Mouse (Mus musculus) midbrain, embryonic 14.5 days (tissue): ENCODE measurements around the gene Nyx. TPM values are rescaled to one million over a fixed set of nuclear protein-coding genes. Genes with fewer than 3 reads are reported as not detected.
A peak's percentile ranks its signal among the peaks of the same experiment; 100 is the strongest.

Experiments
- ATAC-seq: fragments of 200-750 bp; cut with Nextera tagmentation; 2 replicates; pipeline ENCODE4 v1.8.0; 2017; ENCODE audit warnings: moderate number of reproducible peaks, moderate library complexity; ENCODE audit not compliant: low FRiP score, low TSS enrichment
- DNase-seq: peaks from one replicate; pipeline ENCODE4 v3.0.0-alpha.2; 2015
- H3K27ac ChIP-seq: fragments of 300-500 bp; sonication (generic); replicated peaks from 2 replicates; pipeline ENCODE4 v1.5.1; 2014; ENCODE audit warnings: mild to moderate bottlenecking, low read depth, low read length, moderate library complexity
- H3K27me3 ChIP-seq: fragments of 300-500 bp; sonication (generic); 2 replicates; pipeline ENCODE4 v1.6.1; 2014; ENCODE audit warnings: low read length, control low read depth, mixed read lengths; ENCODE audit not compliant: control insufficient read depth, insufficient read depth
- H3K36me3 ChIP-seq: fragments of 300-500 bp; sonication (generic); 2 replicates; pipeline ENCODE4 v1.6.1; 2014; ENCODE audit warnings: low read length, control low read depth; ENCODE audit not compliant: control insufficient read depth, insufficient read depth
- H3K4me1 ChIP-seq: fragments of 300-500 bp; sonication (generic); 2 replicates; pipeline ENCODE4 v1.6.1; 2014; ENCODE audit warnings: mild to moderate bottlenecking, antibody characterized with exemption, low read length, control low read depth; ENCODE audit not compliant: control insufficient read depth, insufficient read depth
- H3K4me2 ChIP-seq: fragments of 300-500 bp; sonication (generic); 2 replicates; pipeline ENCODE4 v1.6.1; 2014; ENCODE audit warnings: mild to moderate bottlenecking, low read length, moderate library complexity
- H3K4me3 ChIP-seq: fragments of 300-500 bp; sonication (generic); replicated peaks from 2 replicates; pipeline ENCODE4 v1.5.1; 2014; ENCODE audit warnings: low read depth, low read length
- H3K9ac ChIP-seq: fragments of 300-500 bp; sonication (generic); replicated peaks from 2 replicates; pipeline ENCODE4 v1.6.1; 2014; ENCODE audit warnings: mild to moderate bottlenecking, low read length, moderate library complexity
- H3K9me3 ChIP-seq: fragments of 300-500 bp; sonication (generic); 2 replicates; pipeline ENCODE4 v1.6.1; 2016; ENCODE audit warnings: low read length, control low read depth, mixed read lengths; ENCODE audit not compliant: control insufficient read depth
- WGBS: fragments of 180-500 bp; shearing (Covaris S2); extraction: QIAGEN DNeasy Blood & Tissue Kit; methylation state at CpG from one replicate; pipeline ENCODE4 v1.1.7; 2014; 5-methylcytosine and 5-hydroxymethylcytosine counted together
- polyA plus RNA-seq: library from polyadenylated mRNA; unstranded; fragments of >200 nt; fragmentation: Nextera tagmentation; extraction: Ambion mirVana; gene quantifications from 2 replicates; pipeline ENCODE4 v1.2.1, GENCODE M21; 2014

Nyx gene
- polyA plus RNA-seq, 1 experiment from 2014 or later = 0.12 TPM

GRCm38 (mm10) chrX:13484447-13484846, 18.5 kb downstream of the Nyx start:
- DNase-seq (no peak), ATAC-seq (no peak)

DNA sequence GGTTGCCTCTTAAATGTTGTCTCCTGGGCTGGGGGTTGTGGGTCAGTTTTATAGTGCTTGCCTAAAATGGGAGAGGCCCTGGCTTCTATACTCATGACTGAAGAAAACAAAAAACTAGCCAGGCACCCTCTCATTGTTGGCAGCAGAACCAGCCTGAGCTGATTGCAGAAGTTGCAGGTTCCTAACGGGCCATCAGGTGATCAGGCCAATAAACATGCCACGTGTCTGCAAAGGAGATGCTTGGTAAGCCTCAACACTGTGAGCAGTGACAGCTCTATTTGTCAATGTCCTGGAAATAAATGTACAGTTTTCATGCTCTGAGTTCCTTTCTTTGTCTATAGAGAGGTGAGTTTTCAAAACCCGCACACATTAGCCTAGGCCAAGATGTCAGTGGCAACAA, 23.1 kb downstream of the Nyx start:
- no peak for ATAC-seq
- Histone ChIP-seq H3K9ac (no peak overlapping the region), H3K4me3 (no peak overlapping the region), H3K36me3 (no peaks in the 10 kb centered on the region), H3K4me1 (no peaks in the 10 kb centered on the region), H3K27ac (no peak overlapping the region), H3K4me2 (no peak overlapping the region), H3K9me3 (no peaks in the 10 kb centered on the region), H3K27me3 (no peaks in the 10 kb centered on the region)
- WGBS = 80% methylated on average over 3 of the region's 3 CpGs
- DNase-seq = no peak

More at GRCm38 (mm10) chrX:13484447-13484846, 18.5 kb downstream of the Nyx start:
- Histone ChIP-seq H3K27ac (no peak overlapping the region), H3K9me3 (no peaks in the 10 kb centered on the region), H3K9ac (no peak overlapping the region), H3K4me1 (no peaks in the 10 kb centered on the region), H3K27me3 (no peaks in the 10 kb centered on the region), H3K4me2 (no peak overlapping the region), H3K4me3 (no peak overlapping the region), H3K36me3 (no peaks in the 10 kb centered on the region)

DNA sequence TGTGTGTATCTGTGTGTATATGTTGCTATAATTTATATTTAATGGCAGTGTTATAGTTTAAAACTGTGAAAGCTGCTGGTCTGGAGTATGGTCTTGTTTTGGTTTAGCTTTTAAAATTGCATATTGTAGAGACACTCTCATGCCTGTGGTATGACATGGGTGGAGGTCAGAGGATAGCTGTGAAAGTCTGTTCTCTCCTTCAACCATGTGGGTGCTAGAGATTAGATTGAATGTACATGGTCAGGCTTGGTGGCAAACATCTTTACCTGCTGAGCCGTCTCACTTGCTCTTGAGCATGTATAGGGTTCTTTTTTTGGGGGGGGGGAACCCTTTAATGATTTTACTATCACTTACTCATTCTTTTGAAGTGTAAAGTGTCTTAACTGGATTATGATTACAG, 23.9 kb downstream of the Nyx start:
- DNase-seq (no peak), ATAC-seq (no peak)
- H3K4me2 ChIP-seq = no peak overlapping the region
- H3K27ac ChIP-seq = no peak overlapping the region
- no peak overlapping the region for H3K9ac ChIP-seq
- WGBS = 75% methylated on average over 1 of the region's 1 CpGs
- no peaks in the 10 kb centered on the region for H3K9me3 ChIP-seq
- no peaks in the 10 kb centered on the region for H3K27me3 ChIP-seq
- no peaks in the 10 kb centered on the region for H3K4me1 ChIP-seq
- no peak overlapping the region for H3K4me3 ChIP-seq
- no peaks in the 10 kb centered on the region for H3K36me3 ChIP-seq

GRCm38 (mm10) chrX:13490941-13491340, 25.0 kb downstream of the Nyx start:
- DNase-seq = no peak
- no peaks in the 10 kb centered on the region for H3K9me3 ChIP-seq
- H3K27ac ChIP-seq = no peak overlapping the region
- no peaks in the 10 kb centered on the region for H3K27me3 ChIP-seq
- WGBS = 81% methylated on average over 3 of the region's 3 CpGs
- H3K36me3 ChIP-seq = no peaks in the 10 kb centered on the region
- H3K4me2 ChIP-seq = no peak overlapping the region
- H3K4me3 ChIP-seq = no peak overlapping the region
- no peak for ATAC-seq
- no peak overlapping the region for H3K9ac ChIP-seq
- no peaks in the 10 kb centered on the region for H3K4me1 ChIP-seq

DNA sequence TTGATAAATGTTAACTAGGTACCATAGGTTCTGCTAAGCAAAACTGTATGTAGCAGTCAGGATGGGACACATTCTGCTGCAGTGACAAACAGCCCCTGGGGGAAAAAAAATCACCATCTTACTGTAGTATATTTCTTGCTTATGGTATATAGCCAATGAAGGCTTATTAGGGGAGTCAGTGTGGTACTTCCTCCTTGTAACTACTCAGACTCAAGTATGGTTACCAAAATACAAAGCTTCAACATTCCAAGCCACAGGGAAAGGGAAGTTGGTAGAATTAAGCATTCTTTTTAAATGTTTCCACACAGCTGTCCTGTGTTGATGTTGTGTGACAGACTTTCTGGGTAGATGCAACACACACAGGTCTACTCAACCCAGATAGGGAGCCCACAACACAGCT, 27.0 kb downstream of the Nyx start:
- Histone ChIP-seq H3K4me1 (no peaks in the 10 kb centered on the region), H3K9ac (no peak overlapping the region), H3K36me3 (no peaks in the 10 kb centered on the region), H3K4me3 (no peak overlapping the region), H3K9me3 (no peaks in the 10 kb centered on the region), H3K27ac (no peak overlapping the region), H3K27me3 (no peaks in the 10 kb centered on the region), H3K4me2 (no peak overlapping the region)
- ATAC-seq = no peak
- DNase-seq = no peak

GRCm38 (mm10) chrX:13494892-13495703, 29.2 kb downstream of the Nyx start:
- no peak overlapping the region for H3K4me3 ChIP-seq
- H3K27ac ChIP-seq = no peak overlapping the region
- no peaks in the 10 kb centered on the region for H3K4me1 ChIP-seq
- DNase-seq (no peak), ATAC-seq (no peak)
- WGBS = 89% methylated on average over 8 of the region's 8 CpGs
- no peaks in the 10 kb centered on the region for H3K27me3 ChIP-seq
- no peak overlapping the region for H3K4me2 ChIP-seq
- no peaks in the 10 kb centered on the region for H3K36me3 ChIP-seq
- no peak overlapping the region for H3K9ac ChIP-seq
- H3K9me3 ChIP-seq = no peaks in the 10 kb centered on the region

- Histone ChIP-seq H3K9ac (no peak overlapping the region), H3K4me2 (no peak overlapping the region), H3K4me1 (no peaks in the 10 kb centered on the region), H3K36me3 (no peaks in the 10 kb centered on the region), H3K9me3 (no peaks in the 10 kb centered on the region), H3K4me3 (no peak overlapping the region), H3K27ac (no peak overlapping the region), H3K27me3 (no peaks in the 10 kb centered on the region)
- no peak for ATAC-seq
- no peak for DNase-seq
- 83% methylated on average over 4 of the region's 4 CpGs for WGBS
Measured at GRCm38 (mm10) chrX:13500284-13500683, 34.4 kb downstream of the Nyx start.

DNA sequence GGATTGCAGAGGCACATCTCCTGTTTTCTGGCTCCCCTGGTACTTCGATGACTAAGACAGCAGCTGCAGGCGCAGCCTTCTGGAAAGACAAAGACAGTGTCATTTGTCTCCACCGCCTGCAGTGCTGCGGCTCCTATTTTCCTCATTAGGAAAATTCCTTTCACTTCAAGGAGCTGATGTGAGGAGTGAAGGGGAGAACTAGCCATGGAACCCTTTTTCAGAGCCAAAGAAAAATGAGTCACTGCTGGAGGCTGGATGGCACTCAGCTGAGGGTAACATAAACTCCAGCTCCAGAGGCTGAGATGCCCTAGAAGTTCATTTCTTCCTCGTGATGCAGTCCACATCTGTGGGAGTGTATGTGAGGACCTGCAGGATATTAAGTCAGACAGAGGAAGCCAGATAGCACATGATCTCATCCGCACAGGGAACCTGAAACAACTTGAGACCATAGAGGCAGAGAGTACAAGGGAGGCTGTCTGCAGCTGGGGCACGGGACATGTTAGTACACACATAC, 37.0 kb downstream of the Nyx start:
- Histone ChIP-seq H3K9me3 (no peaks in the 10 kb centered on the region), H3K27ac (peak overlapping the region; percentile 41; the same call in 1 of the 2 replicates), H3K4me2 (no peak overlapping the region), H3K36me3 (no peaks in the 10 kb centered on the region), H3K4me3 (no peak overlapping the region), H3K4me1 (no peaks in the 10 kb centered on the region), H3K27me3 (no peaks in the 10 kb centered on the region), H3K9ac (no peak overlapping the region)
- WGBS = 56% methylated on average over 7 of the region's 7 CpGs
- ATAC-seq (no peak), DNase-seq (peak; percentile 40)

DNA sequence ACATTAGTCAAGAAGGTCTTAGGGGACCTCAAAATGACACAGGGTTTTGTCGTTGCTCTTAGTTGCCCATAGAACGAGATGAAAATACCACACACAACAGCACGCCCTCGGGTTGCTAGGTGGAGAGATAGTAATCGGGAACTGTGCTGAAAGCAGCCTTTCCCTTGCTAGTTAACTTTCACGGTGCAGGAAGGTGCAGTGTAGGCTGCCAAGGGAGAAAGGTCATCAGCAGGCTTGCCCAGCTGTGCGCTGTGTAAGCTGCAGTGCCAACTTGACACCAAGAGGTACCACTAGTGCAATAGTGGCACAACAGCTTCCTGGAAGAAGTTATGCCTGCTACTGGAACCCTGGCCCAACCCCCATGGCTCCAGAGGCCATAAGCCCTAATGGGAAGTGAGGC, 38.5 kb downstream of the Nyx start:
- ATAC-seq = no peak
- H3K4me1 ChIP-seq = no peaks in the 10 kb centered on the region
- H3K9ac ChIP-seq = no peak overlapping the region
- H3K27ac ChIP-seq = no peak overlapping the region
- H3K9me3 ChIP-seq = no peaks in the 10 kb centered on the region
- H3K27me3 ChIP-seq = no peaks in the 10 kb centered on the region
- WGBS = 92% methylated on average over 7 of the region's 7 CpGs
- no peak overlapping the region for H3K4me3 ChIP-seq
- no peak for DNase-seq
- no peak overlapping the region for H3K4me2 ChIP-seq
- H3K36me3 ChIP-seq = no peaks in the 10 kb centered on the region
